Mouse (Mus musculus) bone marrow macrophage, adult 2 months (primary cell): ENCODE data around the gene Rassf5.

ENCODE experiments used
- CTCF ChIP-seq: IDR thresholded peaks from 2 replicates; pipeline ENCODE4 v1.5.1; 2012; ENCODE audit warnings: low read depth, mild to moderate bottlenecking, low read length, moderate library complexity
- POLR2A ChIP-seq: IDR thresholded peaks from 2 replicates; pipeline ENCODE4 v1.6.1; 2012; ENCODE audit warnings: mild to moderate bottlenecking, low read depth, low read length, borderline replicate concordance

GRCm38 (mm10) chr1:131211655-131212054 lies 33.4 kb downstream of the Rassf5 start:
- TF ChIP-seq CTCF (no peak), POLR2A (no peak)
